10 mouse cellular contexts compared by ENCODE assay signal in genomic region chr4:151975441-151975840, GRCm38 (mm10). TPM values are rescaled to one million over a fixed set of nuclear protein-coding genes. Genes with fewer than 3 reads are reported as not detected.
DNase-seq lines count a peak whose midpoint lies in the region; ATAC-seq lines count a peak whose summit lies in the region.
"Had no signal": no experiment of that assay in that cellular context is flagged by ENCODE, and none has a peak within 500 bp of the region (broad histone marks: within the 10 kb centered on the region; RNA-seq: fewer than 3 reads in every experiment).

No protein-coding gene starts in this region.

- no peaks in the 10 kb centered on the region for H3K27me3 ChIP-seq in kidney, embryonic 14.5 days (ENCODE audit: control insufficient read depth, insufficient read depth, low read length)
- H3K27me3 ChIP-seq: embryonic facial prominence, embryonic 15.5 days; neural tube, embryonic 13.5 days had no signal

- no peak overlapping the region for H3K27ac ChIP-seq in kidney, embryonic 14.5 days (ENCODE audit: low read depth, low read length)
- H3K27ac ChIP-seq: embryonic facial prominence, embryonic 15.5 days; neural tube, embryonic 13.5 days had no signal

- DNase-seq in adrenal gland, postnatal 25 days: peak; percentile 31
- DNase-seq in adrenal gland, adult 18-20 months (ENCODE audit: low spot score in 2 of 2): no peak
- DNase-seq in kidney, postnatal 36 days: peak; percentile 21 to 75
- DNase-seq in NIH3T3 (ENCODE audit: low read depth): peak; percentile 56
- DNase-seq in mesoderm, embryonic 11.5 days (ENCODE audit: low read depth, low spot score): peak; percentile 53
- DNase-seq in frontal cortex, postnatal 14 days (ENCODE audit: low spot score in 2 of 2): no peak
- no peak for DNase-seq in left cerebral cortex, postnatal 25 days (ENCODE audit: low spot score in 2 of 2)

- ATAC-seq in kidney, embryonic 14.5 days (ENCODE audit: low FRiP score, low TSS enrichment): no peak

- H3K9me3 ChIP-seq in kidney, embryonic 14.5 days (ENCODE audit: control insufficient read depth, low read length): no peaks in the 10 kb centered on the region
- H3K9me3 ChIP-seq: embryonic facial prominence, embryonic 15.5 days; neural tube, embryonic 13.5 days had no signal

- no peak overlapping the region for H3K9ac ChIP-seq in kidney, embryonic 14.5 days (ENCODE audit: low read depth, low read length)
- H3K9ac ChIP-seq: embryonic facial prominence, embryonic 15.5 days; neural tube, embryonic 13.5 days had no signal

- peaks cover 71% of the 10 kb centered on the region for H3K36me3 ChIP-seq in kidney, embryonic 14.5 days (ENCODE audit: control insufficient read depth, insufficient read depth, low read length)

- no peak overlapping the region for H3K4me3 ChIP-seq in kidney, embryonic 14.5 days (ENCODE audit: low read length)
- H3K4me3 ChIP-seq: embryonic facial prominence, embryonic 15.5 days; neural tube, embryonic 13.5 days had no signal

- intact Hi-C loops in left cerebral cortex, postnatal 25 days (cut with DNase I): no loop called here

- H3K4me2 ChIP-seq in kidney, embryonic 14.5 days (replicated peaks; ENCODE audit: low read depth, low read length): no peak overlapping the region
- H3K4me2 ChIP-seq: embryonic facial prominence, embryonic 15.5 days; neural tube, embryonic 13.5 days had no signal

- 96% methylated on average over 3 of the region's 3 CpGs for WGBS in kidney, embryonic 14.5 days

- H3K4me1 ChIP-seq in kidney, embryonic 14.5 days (ENCODE audit: control insufficient read depth, insufficient read depth, low read length): no peaks in the 10 kb centered on the region

RNA-seq across cellular contexts. Expression of gene Thap3, which starts 13.4 kb away (rescaled TPM):
- total RNA-seq in adrenal gland, postnatal 25 days (2021): 24.3 and 32.8 TPM in 2 replicates
- total RNA-seq in adrenal gland, adult 18-20 months (2021): 10 to 100 TPM; 18.2 to 19.9 TPM
- polyA plus RNA-seq in kidney, embryonic 14.5 days (2014; fragmentation: Nextera tagmentation; extraction: Ambion mirVana): 29.2 and 35.8 TPM in 2 replicates
- total RNA-seq in left cerebral cortex, postnatal 25 days (2021): 10 to 100 TPM; 16.5 to 20.4 TPM

RNA-seq across cellular contexts. Expression of gene Phf13, which starts 20.6 kb away (rescaled TPM):
- 14.4 and 19.0 TPM in 2 replicates for total RNA-seq in adrenal gland, postnatal 25 days (2021)
- total RNA-seq in adrenal gland, adult 18-20 months (2021): 10 to 100 TPM; 12.4 to 13.2 TPM
- polyA plus RNA-seq in kidney, embryonic 14.5 days (2014; fragmentation: Nextera tagmentation; extraction: Ambion mirVana): 18.2 and 30.1 TPM in 2 replicates
- total RNA-seq in left cerebral cortex, postnatal 25 days (2021): 10 to 100 TPM; 13.1 to 13.9 TPM

RNA-seq across cellular contexts. Expression of gene Klhl21, which starts 33.2 kb away (rescaled TPM):
- 24.8 and 28.5 TPM in 2 replicates for total RNA-seq in adrenal gland, postnatal 25 days (2021)
- total RNA-seq in adrenal gland, adult 18-20 months (2021): 10 to 100 TPM; 18.3 to 28.2 TPM
- 4.4 and 7.4 TPM in 2 replicates for polyA plus RNA-seq in kidney, embryonic 14.5 days (2014; fragmentation: Nextera tagmentation; extraction: Ambion mirVana)
- 10 to 100 TPM; 13.5 to 16.4 TPM for total RNA-seq in left cerebral cortex, postnatal 25 days (2021)

RNA-seq across cellular contexts. Expression of gene Dnajc11, which starts 42.0 kb away (rescaled TPM):
- 104 and 112 TPM in 2 replicates for total RNA-seq in adrenal gland, postnatal 25 days (2021)
- 10 to 100 TPM; 78.1 to 88.9 TPM for total RNA-seq in adrenal gland, adult 18-20 months (2021)
- 55.0 and 74.5 TPM in 2 replicates for polyA plus RNA-seq in kidney, embryonic 14.5 days (2014; fragmentation: Nextera tagmentation; extraction: Ambion mirVana)
- total RNA-seq in left cerebral cortex, postnatal 25 days (2021): 10 to 100 TPM; 61.6 to 62.3 TPM

RNA-seq across cellular contexts. Expression of gene Zbtb48, which starts 52.0 kb away (rescaled TPM):
- 11.0 and 11.6 TPM in 2 replicates for total RNA-seq in adrenal gland, postnatal 25 days (2021)
- 1 to 10 TPM; 8.3 to 8.9 TPM for total RNA-seq in adrenal gland, adult 18-20 months (2021)
- 19.0 and 24.4 TPM in 2 replicates for polyA plus RNA-seq in kidney, embryonic 14.5 days (2014; fragmentation: Nextera tagmentation; extraction: Ambion mirVana)
- 10 to 100 TPM; 13.6 to 15.5 TPM for total RNA-seq in left cerebral cortex, postnatal 25 days (2021)

Comparison
In these comparisons a context has a peak if more than half of its experiments do, and no peak if none do; other contexts are left out.
1. DNase-seq: peak in adrenal gland, postnatal 25 days (single experiment), kidney, postnatal 36 days (2 of 2), NIH3T3 (single experiment) and mesoderm, embryonic 11.5 days (single experiment); none in adrenal gland, adult 18-20 months (0 of 2), frontal cortex, postnatal 14 days (0 of 2) and left cerebral cortex, postnatal 25 days (0 of 2).